Mouse (Mus musculus) kidney, embryonic 16.5 days (tissue): ENCODE measurements around the gene Ctcfl. TPM values are rescaled to one million over a fixed set of nuclear protein-coding genes. Genes with fewer than 3 reads are reported as not detected.

ENCODE experiments used
- ATAC-seq: fragments of 200-750 bp; cut with Nextera tagmentation; 2 replicates; pipeline ENCODE4 v1.8.0; 2017; ENCODE audit warnings: moderate TSS enrichment; ENCODE audit not compliant: low FRiP score, low TSS enrichment
- H3K27ac ChIP-seq: fragments of 300-500 bp; sonication (generic); 2 replicates; pipeline ENCODE4 v1.5.1; 2014; ENCODE audit warnings: low read length
- H3K27me3 ChIP-seq: fragments of 300-500 bp; sonication (generic); 2 replicates; pipeline ENCODE4 v1.6.1; 2014; ENCODE audit warnings: low read length, control low read depth, mixed read lengths; ENCODE audit not compliant: insufficient read depth
- H3K36me3 ChIP-seq: fragments of 300-500 bp; sonication (generic); 2 replicates; pipeline ENCODE4 v1.6.1; 2014; ENCODE audit warnings: low read length, control low read depth, mixed read lengths; ENCODE audit not compliant: insufficient read depth
- H3K4me1 ChIP-seq: fragments of 300-500 bp; sonication (generic); 2 replicates; pipeline ENCODE4 v1.6.1; 2014; ENCODE audit warnings: low read length, control low read depth, mixed read lengths; ENCODE audit not compliant: insufficient read depth
- H3K4me2 ChIP-seq: fragments of 300-500 bp; sonication (generic); replicated peaks from 2 replicates; pipeline ENCODE4 v1.6.1; 2014; ENCODE audit warnings: low read depth, low read length
- H3K4me3 ChIP-seq: fragments of 300-500 bp; sonication (generic); 2 replicates; pipeline ENCODE4 v1.5.1; 2014; ENCODE audit warnings: mild to moderate bottlenecking, low read length
- H3K9ac ChIP-seq: fragments of 300-500 bp; sonication (generic); replicated peaks from 2 replicates; pipeline ENCODE4 v1.6.1; 2014; ENCODE audit warnings: low read length
- H3K9me3 ChIP-seq: fragments of 300-500 bp; sonication (generic); 2 replicates; pipeline ENCODE4 v1.6.1; 2016; ENCODE audit warnings: low read length, control low read depth
- WGBS: fragments of 180-500 bp; shearing (Covaris S2); extraction: QIAGEN DNeasy Blood & Tissue Kit; methylation state at CpG from one replicate; pipeline ENCODE4 v1.1.7; 2014; 5-methylcytosine and 5-hydroxymethylcytosine counted together
- polyA plus RNA-seq: library from polyadenylated mRNA; unstranded; fragments of >200 nt; fragmentation: Nextera tagmentation; extraction: Ambion mirVana; gene quantifications from 2 replicates; pipeline ENCODE4 v1.2.1, GENCODE M21; 2015

The Ctcfl gene
- polyA plus RNA-seq, 1 experiment from 2014 or later: 0.07 TPM

DNA sequence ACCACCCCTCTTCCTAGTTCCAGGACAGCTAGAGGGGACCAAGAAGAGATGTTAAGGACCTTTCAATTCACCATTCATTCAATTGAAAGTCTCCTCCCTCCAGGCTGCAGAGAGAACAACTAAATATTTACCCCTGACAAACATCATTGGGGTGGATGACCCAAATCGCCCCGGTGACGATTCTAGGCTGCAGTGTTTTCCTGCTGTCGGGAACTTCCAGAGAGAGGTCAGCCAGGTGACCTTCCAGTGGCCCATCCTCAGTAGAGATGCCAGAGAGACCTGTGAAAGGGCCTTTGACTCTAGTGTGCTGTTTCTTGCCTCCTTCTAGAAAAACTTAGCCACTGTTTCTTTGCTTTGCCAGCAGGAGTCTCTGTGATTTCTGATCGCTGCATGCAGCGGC lies 27.4 kb upstream of the Ctcfl start:
- H3K27me3 ChIP-seq: peaks cover 6% of the 10 kb centered on the region; the same call in 1 of the 2 replicates
- no peaks in the 10 kb centered on the region for H3K9me3 ChIP-seq
- no peaks in the 10 kb centered on the region for H3K36me3 ChIP-seq
- H3K4me3 ChIP-seq: no peak overlapping the region
- no peak for ATAC-seq
- H3K9ac ChIP-seq: no peak overlapping the region
- no peak overlapping the region for H3K27ac ChIP-seq
- H3K4me1 ChIP-seq: peaks cover 3% of the 10 kb centered on the region; the same call in 1 of the 2 replicates
- no peak overlapping the region for H3K4me2 ChIP-seq
- 70% methylated on average over 6 of the region's 6 CpGs for WGBS

DNA sequence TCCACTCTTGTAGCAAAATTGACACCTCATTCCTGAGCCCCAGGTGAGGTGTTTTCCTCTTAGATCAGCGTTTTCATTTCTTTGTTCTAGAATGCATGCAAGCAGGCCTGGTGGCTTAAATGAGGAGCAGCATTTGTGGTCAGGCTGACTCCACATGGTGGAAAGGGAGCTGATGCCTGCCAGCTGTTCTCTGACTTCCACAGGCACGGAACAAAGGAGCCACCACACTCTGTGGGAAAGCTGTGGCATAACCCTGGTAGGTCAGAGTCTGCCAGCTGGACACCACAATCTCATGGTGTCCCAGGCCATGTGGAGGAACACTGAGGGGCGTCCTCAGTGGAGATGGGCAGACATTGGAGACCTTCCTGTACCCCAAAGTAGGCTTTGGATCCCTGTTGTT lies 26.5 kb upstream of the Ctcfl start:
- Histone ChIP-seq H3K9ac (no peak overlapping the region), H3K9me3 (no peaks in the 10 kb centered on the region), H3K4me2 (no peak overlapping the region), H3K4me1 (no peaks in the 10 kb centered on the region), H3K27ac (no peak overlapping the region), H3K4me3 (no peak overlapping the region), H3K27me3 (peaks cover 6% of the 10 kb centered on the region; the same call in 1 of the 2 replicates), H3K36me3 (no peaks in the 10 kb centered on the region)
- no peak for ATAC-seq
- WGBS: 61% methylated on average over 3 of the region's 3 CpGs

DNA sequence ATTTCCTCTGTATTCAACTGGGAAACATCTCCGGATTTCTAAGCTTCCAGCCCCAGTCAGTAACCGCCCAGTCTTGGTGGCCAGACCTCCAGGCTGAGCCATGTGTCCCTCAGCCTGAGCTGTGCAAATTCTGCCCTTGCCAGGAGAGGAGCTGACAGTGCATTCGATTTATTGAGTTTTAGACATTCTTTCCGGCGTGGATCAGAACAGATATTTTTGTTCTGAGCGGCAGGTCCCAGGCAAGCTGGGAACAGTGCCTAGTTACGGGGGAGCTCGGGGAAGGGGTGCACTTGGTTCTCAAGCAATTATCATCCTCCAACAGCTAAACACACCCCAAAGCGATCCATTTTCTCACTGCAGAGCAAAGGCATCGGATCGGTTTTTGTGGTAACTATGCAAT lies 24.3 kb upstream of the Ctcfl start:
- H3K9me3 ChIP-seq: no peaks in the 10 kb centered on the region
- 52% methylated on average over 11 of the region's 11 CpGs for WGBS
- H3K27ac ChIP-seq: no peak overlapping the region
- no peak overlapping the region for H3K9ac ChIP-seq
- H3K27me3 ChIP-seq: peaks cover 6% of the 10 kb centered on the region; the same call in 1 of the 2 replicates
- ATAC-seq: no peak
- H3K4me3 ChIP-seq: no peak overlapping the region
- no peak overlapping the region for H3K4me2 ChIP-seq
- no peaks in the 10 kb centered on the region for H3K36me3 ChIP-seq
- H3K4me1 ChIP-seq: no peaks in the 10 kb centered on the region

- 57% methylated on average over 15 of the region's 15 CpGs for WGBS
- no peak for ATAC-seq
- H3K27me3 ChIP-seq: peaks cover 4% of the 10 kb centered on the region; the same call in 1 of the 2 replicates
- H3K9me3 ChIP-seq: no peaks in the 10 kb centered on the region
- no peak overlapping the region for H3K4me3 ChIP-seq
- H3K27ac ChIP-seq: no peak overlapping the region
- H3K9ac ChIP-seq: no peak overlapping the region
- H3K4me2 ChIP-seq: no peak overlapping the region
- H3K36me3 ChIP-seq: no peaks in the 10 kb centered on the region
- H3K4me1 ChIP-seq: no peaks in the 10 kb centered on the region
Measured at GRCm38 (mm10) chr2:173138323-173139239, 19.3 kb upstream of the Ctcfl start.

DNA sequence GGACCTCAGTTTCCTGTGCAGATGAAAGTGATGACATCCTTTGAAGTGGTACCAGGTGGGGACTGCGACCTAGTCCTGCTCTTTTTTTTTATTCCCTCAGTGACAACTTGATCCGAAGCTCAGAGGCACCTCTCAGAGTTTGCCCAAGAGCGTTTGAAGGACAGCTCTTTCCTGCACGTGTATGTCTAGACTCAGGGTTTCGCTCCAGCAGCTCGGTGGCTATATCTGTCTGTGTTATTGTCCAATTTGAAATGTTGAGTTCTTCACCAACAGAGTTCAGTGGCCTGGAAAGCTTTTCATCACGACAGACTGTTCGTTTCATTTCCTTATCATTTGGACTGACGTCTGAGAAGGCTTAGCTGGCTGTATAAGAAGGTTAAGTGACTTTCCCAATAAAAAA lies 15.4 kb upstream of the Ctcfl start:
- H3K4me1 ChIP-seq: peaks cover 5% of the 10 kb centered on the region
- no peak overlapping the region for H3K27ac ChIP-seq
- 36% methylated on average over 9 of the region's 9 CpGs for WGBS
- H3K27me3 ChIP-seq: peaks cover 4% of the 10 kb centered on the region; the same call in 1 of the 2 replicates
- H3K9ac ChIP-seq: no peak overlapping the region
- no peak overlapping the region for H3K4me2 ChIP-seq
- no peak overlapping the region for H3K4me3 ChIP-seq
- H3K9me3 ChIP-seq: no peaks in the 10 kb centered on the region
- no peak for ATAC-seq
- no peaks in the 10 kb centered on the region for H3K36me3 ChIP-seq

DNA sequence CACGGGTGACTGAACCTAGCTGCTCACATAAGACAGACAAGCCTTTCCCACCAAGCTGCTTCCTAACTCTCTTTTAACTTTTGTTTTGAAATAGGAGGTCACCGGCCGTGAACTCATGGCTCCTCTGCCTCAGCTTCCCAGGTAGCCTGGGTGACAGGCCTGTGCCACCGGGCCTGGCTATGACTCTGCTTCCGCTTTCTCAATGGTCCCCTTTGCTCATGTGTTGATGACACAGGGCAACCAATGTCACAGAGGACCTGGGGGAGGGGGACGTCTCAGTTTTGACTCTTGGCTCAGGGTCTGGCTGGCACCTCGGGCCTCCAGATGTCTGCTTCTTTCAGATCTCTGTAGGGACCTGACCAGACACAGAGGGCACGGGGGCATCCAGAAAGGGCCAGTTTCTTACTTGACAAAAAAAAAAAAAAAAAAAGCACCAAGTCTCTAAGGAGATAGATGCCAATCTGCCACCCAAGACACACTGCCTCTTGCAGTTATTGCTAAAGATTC lies 13.5 kb upstream of the Ctcfl start:
- H3K36me3 ChIP-seq: no peaks in the 10 kb centered on the region
- H3K9me3 ChIP-seq: no peaks in the 10 kb centered on the region
- H3K4me3 ChIP-seq: no peak overlapping the region
- H3K27me3 ChIP-seq: peaks cover 4% of the 10 kb centered on the region; the same call in 1 of the 2 replicates
- no peak for ATAC-seq
- H3K4me1 ChIP-seq: peaks cover 5% of the 10 kb centered on the region
- H3K4me2 ChIP-seq: no peak overlapping the region
- no peak overlapping the region for H3K9ac ChIP-seq
- 34% methylated on average over 8 of the region's 8 CpGs for WGBS
- no peak overlapping the region for H3K27ac ChIP-seq

GRCm38 (mm10) chr2:173132262-173132661 lies 12.9 kb upstream of the Ctcfl start:
- Histone ChIP-seq H3K9me3 (no peaks in the 10 kb centered on the region), H3K4me2 (no peak overlapping the region), H3K4me1 (peaks cover 5% of the 10 kb centered on the region), H3K27me3 (peaks cover 4% of the 10 kb centered on the region; the same call in 1 of the 2 replicates), H3K9ac (no peak overlapping the region), H3K27ac (no peak overlapping the region), H3K36me3 (no peaks in the 10 kb centered on the region), H3K4me3 (no peak overlapping the region)
- 39% methylated on average over 13 of the region's 13 CpGs for WGBS
- ATAC-seq: peak; percentile 50; the same call in 1 of the 2 replicates

- Histone ChIP-seq H3K4me1 (peaks cover 5% of the 10 kb centered on the region), H3K27ac (no peak overlapping the region), H3K4me2 (no peak overlapping the region), H3K9me3 (no peaks in the 10 kb centered on the region; the same call in 1 of the 2 replicates), H3K9ac (no peak overlapping the region), H3K36me3 (no peaks in the 10 kb centered on the region), H3K27me3 (0 out of 2 replicates have a peak, but pooled peaks cover under 1% of the 10 kb centered on the region), H3K4me3 (no peak overlapping the region)
- peak; percentile 85 for ATAC-seq
- 58% methylated on average over 2 of the region's 2 CpGs for WGBS
Measured at GRCm38 (mm10) chr2:173129111-173129510, 9.8 kb upstream of the Ctcfl start.

GRCm38 (mm10) chr2:173126386-173126785 lies 7.1 kb upstream of the Ctcfl start:
- no peak overlapping the region for H3K4me2 ChIP-seq
- no peak overlapping the region for H3K4me3 ChIP-seq
- no peaks in the 10 kb centered on the region for H3K4me1 ChIP-seq
- no peaks in the 10 kb centered on the region for H3K27me3 ChIP-seq
- no peaks in the 10 kb centered on the region; the same call in 1 of the 2 replicates for H3K9me3 ChIP-seq
- no peak overlapping the region for H3K27ac ChIP-seq
- ATAC-seq: no peak
- H3K9ac ChIP-seq: no peak overlapping the region
- H3K36me3 ChIP-seq: no peaks in the 10 kb centered on the region
- WGBS: 86% methylated on average over 4 of the region's 4 CpGs
